In genomic region chr2:52406480-52406879, GRCm38 (mm10) we compare ENCODE assay signal across 14 mouse cellular contexts. TPM values are rescaled to one million over a fixed set of nuclear protein-coding genes. Genes with fewer than 3 reads are reported as not detected.
DNase-seq lines count a peak whose midpoint lies in the region; ATAC-seq and TF ChIP-seq lines count a peak whose summit lies in the region.
"Had no signal": no experiment of that assay in that cellular context is flagged by ENCODE, and none has a peak within 500 bp of the region (broad histone marks: within the 10 kb centered on the region; RNA-seq: fewer than 3 reads in every experiment).

No protein-coding gene starts in this region.

- no peak overlapping the region for H3K4me3 ChIP-seq in kidney, postnatal 0 days (replicated peaks; ENCODE audit: low read depth, low read length)
- H3K4me3 ChIP-seq: embryonic facial prominence, embryonic 15.5 days; hindbrain, embryonic 12.5 days; limb, embryonic 13.5 days had no signal

- no peak overlapping the region for H3K27ac ChIP-seq in kidney, postnatal 0 days
- H3K27ac ChIP-seq: embryonic facial prominence, embryonic 15.5 days; hindbrain, embryonic 12.5 days; limb, embryonic 13.5 days had no signal

- whole genome bisulfite sequencing in kidney, postnatal 0 days, result 94% methylated on average over 1 of the region's 1 CpGs

- peaks cover 5% of the 10 kb centered on the region; the same call in 1 of the 2 replicates for H3K9me3 ChIP-seq in kidney, postnatal 0 days (replicated peaks; ENCODE audit: low read length)

- no peaks in the 10 kb centered on the region for H3K4me1 ChIP-seq in kidney, postnatal 0 days (replicated peaks; ENCODE audit: insufficient read depth, low read length)
- H3K4me1 ChIP-seq: embryonic facial prominence, embryonic 15.5 days; hindbrain, embryonic 12.5 days; limb, embryonic 13.5 days had no signal

- H3K36me3 ChIP-seq in kidney, postnatal 0 days (ENCODE audit: insufficient read depth, low read length), result peaks cover 48% of the 10 kb centered on the region

- no peaks in the 10 kb centered on the region for H3K27me3 ChIP-seq in kidney, postnatal 0 days (ENCODE audit: insufficient read depth, low read length)
- H3K27me3 ChIP-seq: embryonic facial prominence, embryonic 15.5 days; hindbrain, embryonic 12.5 days; limb, embryonic 13.5 days had no signal

- H3K9ac ChIP-seq in kidney, postnatal 0 days (ENCODE audit: low read depth, low read length), result no peak overlapping the region
- H3K9ac ChIP-seq: embryonic facial prominence, embryonic 15.5 days; hindbrain, embryonic 12.5 days; limb, embryonic 13.5 days had no signal

- TF ChIP-seq CTCF in kidney, postnatal 0 days (IDR thresholded peaks at IDR 0.05; ENCODE audit: low read depth), result peak; percentile 61

- ATAC-seq in kidney, postnatal 0 days (replicated peaks; ENCODE audit: low FRiP score, low read depth), result no peak
- ATAC-seq in common myeloid progenitor, adult 5-6 weeks (replicated peaks; ENCODE audit: low read depth, poor library complexity, severe bottlenecking), result peak; percentile 60; the same call in 1 of the 2 replicates
- ATAC-seq in megakaryocyte, adult 5-6 weeks (ENCODE audit: poor library complexity, severe bottlenecking), result no peak
- ATAC-seq: midbrain, embryonic 16.5 days had no signal

- H3K4me2 ChIP-seq in kidney, postnatal 0 days (ENCODE audit: low read length), result no peak overlapping the region
- H3K4me2 ChIP-seq: embryonic facial prominence, embryonic 15.5 days; hindbrain, embryonic 12.5 days; limb, embryonic 13.5 days had no signal

- peak; percentile 60 for DNase-seq in cerebellum, adult 9-10 months
- no peak for DNase-seq in cerebellum, postnatal 36 days
- peak; percentile 26 for DNase-seq in kidney, postnatal 0 days (ENCODE audit: low spot score)
- no peak for DNase-seq in kidney, postnatal 25 days
- peak; percentile 27 for DNase-seq in 416B (ENCODE audit: low read depth)
- DNase-seq in retina, embryonic 14.5 days (ENCODE audit: low spot score), result no peak
- DNase-seq: B cell, adult 2 months; gastrocnemius, postnatal 14 days had no signal

RNA-seq across cellular contexts. Expression of gene Arl5a, which starts 18.2 kb away (rescaled TPM):
- polyA plus RNA-seq in kidney, postnatal 0 days (2015; fragmentation: Nextera tagmentation; extraction: Ambion mirVana), result 32.1 and 33.2 TPM in 2 replicates
- 48.3 and 50.2 TPM in 2 replicates for total RNA-seq in common myeloid progenitor, adult 5-6 weeks (2017)
- total RNA-seq in megakaryocyte, adult 5-6 weeks (2015), result 38.6 and 43.8 TPM in 2 replicates
- total RNA-seq in megakaryocyte, adult 5-6 weeks (2017), result 44.7 TPM in 2 replicates

RNA-seq across cellular contexts. Expression of gene Neb, which starts 28.2 kb away (rescaled TPM):
- 0.74 and 0.75 TPM in 2 replicates for polyA plus RNA-seq in kidney, postnatal 0 days (2015; fragmentation: Nextera tagmentation; extraction: Ambion mirVana)
- under 0.01 and 0.32 TPM in 2 replicates for total RNA-seq in common myeloid progenitor, adult 5-6 weeks (2017)
- total RNA-seq in megakaryocyte, adult 5-6 weeks (2015), result 0.91 TPM in 1 of 2 replicates, not detected in the other
- 0.07 and 0.33 TPM in 2 replicates for total RNA-seq in megakaryocyte, adult 5-6 weeks (2017)

Comparison
In these comparisons a context has a peak if more than half of its experiments do, and no peak if none do; other contexts are left out.
1. DNase-seq: peak in cerebellum, adult 9-10 months (single experiment), kidney, postnatal 0 days (single experiment) and 416B (single experiment); none in cerebellum, postnatal 36 days (0 of 2), kidney, postnatal 25 days (0 of 2) and retina, embryonic 14.5 days (single experiment).